8 mouse cellular contexts compared by ENCODE assay signal in the genomic region with DNA sequence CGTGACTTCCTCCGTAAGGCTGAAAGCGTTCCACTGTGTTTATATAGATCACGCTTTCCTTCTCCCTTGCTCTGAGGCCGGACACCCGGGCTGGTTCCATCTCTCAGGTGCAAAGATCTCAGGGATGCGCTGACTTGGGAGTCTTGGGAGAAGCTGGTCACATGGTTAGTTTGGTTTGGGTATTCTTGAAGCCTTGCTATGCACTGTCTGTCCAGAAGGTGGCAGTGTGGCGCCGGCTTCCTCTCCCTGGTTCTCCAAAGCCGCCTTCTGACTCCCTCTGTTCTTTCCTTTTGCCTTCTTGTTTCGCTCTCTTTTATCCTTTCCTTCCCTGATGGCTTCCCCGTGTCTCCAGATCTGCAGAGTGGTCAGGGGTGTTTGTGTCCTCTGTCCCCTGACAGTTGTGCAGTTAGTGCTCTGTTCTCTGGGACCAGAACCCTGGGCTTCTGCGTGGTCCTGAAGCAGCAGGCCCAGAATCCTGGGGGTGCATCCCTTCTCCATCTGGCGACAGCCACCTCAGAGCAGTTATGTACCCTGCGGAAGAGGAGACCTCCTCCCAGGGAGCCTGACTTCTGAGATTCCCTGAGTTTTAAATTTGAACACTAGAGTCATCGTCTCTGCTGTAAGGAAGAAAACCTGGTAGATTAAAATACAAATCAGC.
A peak's percentile ranks its signal among the peaks of the same experiment; 100 is the strongest.
DNase-seq lines count a peak whose midpoint lies in the region; ATAC-seq and TF ChIP-seq lines count a peak whose summit lies in the region.

No protein-coding gene starts in this region.

- H3K36me3 ChIP-seq in E14TG2a.4 (ENCODE audit: insufficient read depth, low read length) = peaks cover 30% of the 10 kb centered on the region
- no peaks in the 10 kb centered on the region for H3K36me3 ChIP-seq in heart, embryonic 15.5 days
- H3K36me3 ChIP-seq in lung, embryonic 14.5 days (ENCODE audit: insufficient read depth) = no peaks in the 10 kb centered on the region

- H3K4me1 ChIP-seq in E14TG2a.4 (replicated peaks; ENCODE audit: low read depth, low read length) = peaks cover 66% of the 10 kb centered on the region
- no peaks in the 10 kb centered on the region for H3K4me1 ChIP-seq in embryonic fibroblast, embryonic 13.5 days (ENCODE audit: control insufficient read depth, insufficient read depth, low read length)
- H3K4me1 ChIP-seq in heart, embryonic 15.5 days (replicated peaks) = peaks cover 62% of the 10 kb centered on the region
- H3K4me1 ChIP-seq in lung, embryonic 14.5 days (ENCODE audit: insufficient read depth) = peaks cover 10% of the 10 kb centered on the region; the same call in 1 of the 2 replicates
- peaks cover 49% of the 10 kb centered on the region for H3K4me1 ChIP-seq in olfactory bulb, adult 2 months (ENCODE audit: control insufficient read depth, insufficient read depth, low read length)

- DNase-seq in adrenal gland, postnatal 4 days (ENCODE audit: low spot score in 2 of 2) = peak; percentile 40 to 51
- DNase-seq in layer of hippocampus, adult 2 months (ENCODE audit: low spot score in 2 of 2) = peak; percentile 87 to 94
- DNase-seq in lung, embryonic 14.5 days = peak; percentile 89
- peak; percentile 74 for DNase-seq in thymus, postnatal 25 days

- H3K4me2 ChIP-seq in heart, embryonic 15.5 days = no peak overlapping the region
- H3K4me2 ChIP-seq in lung, embryonic 14.5 days = no peak overlapping the region

- no peaks in the 10 kb centered on the region for H3K27me3 ChIP-seq in E14TG2a.4 (ENCODE audit: insufficient read depth, low read length)
- H3K27me3 ChIP-seq in heart, embryonic 15.5 days = no peaks in the 10 kb centered on the region
- no peaks in the 10 kb centered on the region for H3K27me3 ChIP-seq in lung, embryonic 14.5 days (ENCODE audit: insufficient read depth, low read length)

- WGBS in heart, embryonic 15.5 days = 39% methylated on average over 16 of the region's 16 CpGs
- 36% methylated on average over 16 of the region's 16 CpGs for WGBS in lung, embryonic 14.5 days
- 26% methylated on average over 16 of the region's 16 CpGs for WGBS in olfactory bulb, adult 2 months

- peaks cover 12% of the 10 kb centered on the region for H3K9me3 ChIP-seq in E14TG2a.4 (ENCODE audit: low read length)
- no peaks in the 10 kb centered on the region for H3K9me3 ChIP-seq in heart, embryonic 15.5 days (replicated peaks)
- no peaks in the 10 kb centered on the region for H3K9me3 ChIP-seq in lung, embryonic 14.5 days (ENCODE audit: low read depth, low read length)

- 0 out of 2 replicates have a peak overlapping the region, but pooled peaks have one; percentile 23 for H3K9ac ChIP-seq in heart, embryonic 15.5 days
- H3K9ac ChIP-seq in lung, embryonic 14.5 days = no peak overlapping the region

- TF ChIP-seq CTCF in E14TG2a.4 (conservative IDR thresholded peaks at IDR 0.05; ENCODE audit: low read length) = peak; percentile 86
- peak; percentile 77 for TF ChIP-seq CTCF in embryonic fibroblast, embryonic 13.5 days (IDR thresholded peaks at IDR 0.05; ENCODE audit: borderline replicate concordance, insufficient read depth, low read length)
- peak; percentile 99; the same call in 1 of the 2 replicates for TF ChIP-seq CTCF in layer of hippocampus, adult 2 months (conservative IDR thresholded peaks at IDR 0.05)
- peak; percentile 93 for TF ChIP-seq CTCF in lung, embryonic 14.5 days (IDR thresholded peaks at IDR 0.05; ENCODE audit: low read depth)
- peak; percentile 58 for TF ChIP-seq CTCF in olfactory bulb, adult 2 months (IDR thresholded peaks at IDR 0.05; ENCODE audit: insufficient read depth, low read depth, low read length)

- TF ChIP-seq POLR2A in embryonic fibroblast, embryonic 13.5 days (IDR thresholded peaks at IDR 0.05; ENCODE audit: low read depth, low read length) = no peak
- TF ChIP-seq POLR2A in olfactory bulb, adult 2 months (IDR thresholded peaks at IDR 0.05; ENCODE audit: insufficient read depth, low read depth, low read length) = no peak

- H3K27ac ChIP-seq in embryonic fibroblast, embryonic 13.5 days (ENCODE audit: insufficient read depth, low read length) = no peak overlapping the region
- no peak overlapping the region for H3K27ac ChIP-seq in heart, embryonic 15.5 days
- H3K27ac ChIP-seq in layer of hippocampus, adult 2 months = peak overlapping the region; percentile 94
- H3K27ac ChIP-seq in lung, embryonic 14.5 days (ENCODE audit: low read depth) = no peak overlapping the region
- peak overlapping the region; percentile 27 for H3K27ac ChIP-seq in olfactory bulb, adult 2 months (ENCODE audit: insufficient read depth, low read depth, low read length)

- no peak for ATAC-seq in heart, embryonic 15.5 days (replicated peaks; ENCODE audit: insufficient number of reproducible peaks, insufficient read depth, low FRiP score, low read depth)
- 0 out of 2 replicates have a peak, but pooled peaks have one; percentile 40 for ATAC-seq in lung, embryonic 14.5 days (ENCODE audit: insufficient read depth)

- peak overlapping the region; percentile 60 for H3K4me3 ChIP-seq in E14TG2a.4 (replicated peaks; ENCODE audit: low read length)
- no peak overlapping the region for H3K4me3 ChIP-seq in embryonic fibroblast, embryonic 13.5 days (ENCODE audit: insufficient read depth, low read length)
- no peak overlapping the region for H3K4me3 ChIP-seq in heart, embryonic 15.5 days
- H3K4me3 ChIP-seq in layer of hippocampus, adult 2 months = peak overlapping the region; percentile 55
- no peak overlapping the region for H3K4me3 ChIP-seq in lung, embryonic 14.5 days (ENCODE audit: low read depth, low read length)
- H3K4me3 ChIP-seq in olfactory bulb, adult 2 months (ENCODE audit: insufficient read depth, low read depth, low read length) = no peak overlapping the region

Comparison
In these comparisons a context has a peak if more than half of its experiments do, and no peak if none do; other contexts are left out.
1. H3K4me3 ChIP-seq: peak in E14TG2a.4 (single experiment) and layer of hippocampus, adult 2 months (single experiment); none in embryonic fibroblast, embryonic 13.5 days (single experiment), heart, embryonic 15.5 days (single experiment), lung, embryonic 14.5 days (single experiment) and olfactory bulb, adult 2 months (single experiment).
2. H3K27ac ChIP-seq: peak in layer of hippocampus, adult 2 months (single experiment) and olfactory bulb, adult 2 months (single experiment); none in embryonic fibroblast, embryonic 13.5 days (single experiment), heart, embryonic 15.5 days (single experiment) and lung, embryonic 14.5 days (single experiment).
3. Peak in every context shown above with its lines, with median percentiles within 50 percentile points of each other: CTCF ChIP-seq and DNase-seq.